Mouse (Mus musculus): ENCODE measurements around the gene Rlbp1.

GRCm38 (mm10) chr7:79419950-79420349 is 33.1 kb upstream of the Rlbp1 start:
- TF ChIP-seq POLR2A (IDR thresholded peaks at IDR 0.05; ENCODE audit: borderline replicate concordance, extremely low read depth, low read depth, low read length), result no peak
- TF ChIP-seq CTCF (IDR thresholded peaks at IDR 0.05; ENCODE audit: insufficient read depth, low read length), result no peak

All from lung, adult 2 months (tissue).